Mouse (Mus musculus): ENCODE results near the gene Otulin.

Gene Otulin

DNA sequence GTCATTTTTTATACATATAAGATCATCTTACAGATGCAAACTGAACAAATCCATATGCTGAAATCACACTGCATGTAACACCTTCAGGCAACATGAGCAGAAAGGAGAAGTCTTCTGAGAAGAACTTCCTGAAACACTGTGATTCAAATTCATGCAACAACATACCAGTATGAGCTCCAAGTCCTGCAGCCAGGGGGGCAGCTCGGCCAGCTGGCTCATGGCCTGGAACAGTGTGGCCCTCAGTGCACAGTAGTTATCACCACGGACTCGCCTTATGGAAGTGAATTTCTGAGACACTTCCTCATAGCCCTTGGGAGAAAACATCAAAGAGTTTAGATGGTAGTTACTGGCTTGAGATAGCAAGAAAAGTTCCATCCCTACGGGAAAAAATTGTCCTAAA is 14.3 kb downstream of the Otulin start:
- WGBS = 41% methylated on average over 4 of the region's 4 CpGs

- WGBS = 86% methylated on average over 4 of the region's 4 CpGs
Observed at GRCm38 (mm10) chr15:27613255-27613654, 17.2 kb downstream of the Otulin start.

DNA sequence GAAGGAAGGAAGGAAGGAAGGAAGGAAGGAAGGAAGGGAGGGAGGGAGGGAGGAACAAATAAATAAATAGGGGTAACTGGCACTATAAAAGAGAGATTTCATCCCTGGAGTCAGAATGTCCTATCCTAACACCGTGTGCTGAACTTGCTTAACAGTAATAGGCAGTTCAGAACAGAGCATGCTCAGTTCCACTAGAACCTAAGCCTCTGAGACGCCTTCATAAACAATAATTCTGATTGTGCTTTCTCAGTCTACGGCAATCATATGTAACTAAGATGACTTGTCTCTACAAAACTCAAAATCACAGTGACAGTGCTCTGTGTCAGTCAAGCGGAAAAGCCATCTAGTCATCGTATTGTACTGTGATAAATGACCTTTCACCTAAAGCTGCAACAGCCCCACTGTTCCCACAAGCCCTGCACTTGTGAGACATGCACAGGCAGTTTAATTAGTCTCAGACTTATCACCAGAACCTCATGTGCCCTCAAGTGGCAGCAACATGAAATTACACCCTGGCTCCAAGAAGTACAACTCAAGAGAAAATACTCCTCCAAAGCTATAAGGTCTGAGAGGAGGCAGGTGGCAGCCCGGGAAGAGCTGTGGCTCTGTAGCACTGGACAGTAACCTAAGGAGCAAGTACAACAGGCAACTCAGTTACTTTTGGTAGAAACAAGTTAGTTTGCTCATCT is 17.8 kb downstream of the Otulin start:
- 30% methylated on average over 6 of the region's 6 CpGs for WGBS

- 73% methylated on average over 4 of the region's 4 CpGs for WGBS
Observed at GRCm38 (mm10) chr15:27609554-27609953, 20.9 kb downstream of the Otulin start.

DNA sequence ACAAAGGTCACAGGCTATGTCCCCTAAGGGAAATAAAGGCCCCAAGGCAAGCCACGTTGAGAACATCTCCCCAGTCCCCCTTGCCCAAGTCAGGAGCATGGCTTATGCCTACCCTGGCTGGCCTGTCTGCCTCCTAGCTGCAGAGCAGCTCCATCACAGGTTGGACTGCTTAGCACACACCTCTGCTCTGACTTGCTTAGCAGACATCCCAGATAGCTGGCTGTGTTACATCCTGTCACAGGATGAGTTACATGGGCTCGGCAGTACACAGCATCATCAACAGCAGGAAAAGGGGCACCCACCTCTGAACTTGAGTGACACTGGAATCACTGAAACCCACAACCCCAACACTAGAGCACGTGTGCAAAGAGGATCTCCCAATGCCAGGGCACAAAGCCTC is 25.2 kb downstream of the Otulin start:
- WGBS = 76% methylated on average over 3 of the region's 3 CpGs

DNA sequence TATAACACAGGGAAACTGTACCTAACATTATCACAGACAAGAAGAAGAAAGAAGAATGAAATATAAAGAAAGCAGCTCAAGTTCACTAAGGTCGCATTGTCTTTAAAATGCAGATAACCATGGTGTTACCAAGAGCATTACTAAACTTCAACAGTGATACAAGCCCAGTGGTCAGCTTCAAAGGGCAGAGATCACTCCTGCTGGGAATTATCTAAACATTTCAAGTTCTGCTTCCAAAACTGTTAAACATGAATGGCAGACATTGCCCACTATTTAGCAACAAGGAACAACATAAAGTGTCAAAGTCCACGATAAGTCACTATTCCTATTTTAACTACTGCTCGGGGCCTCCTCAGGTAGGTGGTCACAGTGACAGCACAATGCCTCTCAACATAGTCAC is 25.9 kb downstream of the Otulin start:
- WGBS = 86% methylated on average over 3 of the region's 3 CpGs

DNA sequence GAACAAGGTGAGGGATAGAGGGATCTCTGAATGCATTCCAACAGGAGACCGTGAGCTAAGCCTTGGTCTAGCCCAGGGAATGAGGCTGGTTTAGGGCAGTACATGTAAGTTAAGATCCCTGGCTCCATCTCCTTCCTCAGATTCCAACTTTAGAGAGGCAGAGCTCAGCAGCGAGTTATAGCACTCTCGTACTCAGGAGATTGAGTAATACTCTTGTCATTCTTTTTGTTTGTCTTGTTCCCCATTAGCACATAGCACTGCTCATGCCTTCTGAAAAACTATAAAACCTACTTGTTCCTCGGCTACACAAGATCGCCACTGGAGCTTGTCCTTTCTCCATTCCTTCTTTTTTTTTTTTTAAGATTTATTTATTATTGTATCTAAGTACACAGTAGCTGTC is 30.0 kb downstream of the Otulin start:
- WGBS = 88% methylated on average over 5 of the region's 5 CpGs

GRCm38 (mm10) chr15:27598786-27599385 is 31.6 kb downstream of the Otulin start:
- WGBS = 59% methylated on average over 13 of the region's 13 CpGs

- WGBS = 77% methylated on average over 4 of the region's 4 CpGs
Observed at GRCm38 (mm10) chr15:27597516-27597915, 33.0 kb downstream of the Otulin start.

GRCm38 (mm10) chr15:27596463-27597140 is 33.9 kb downstream of the Otulin start:
- WGBS = 12% methylated on average over 3 of the region's 3 CpGs

DNA sequence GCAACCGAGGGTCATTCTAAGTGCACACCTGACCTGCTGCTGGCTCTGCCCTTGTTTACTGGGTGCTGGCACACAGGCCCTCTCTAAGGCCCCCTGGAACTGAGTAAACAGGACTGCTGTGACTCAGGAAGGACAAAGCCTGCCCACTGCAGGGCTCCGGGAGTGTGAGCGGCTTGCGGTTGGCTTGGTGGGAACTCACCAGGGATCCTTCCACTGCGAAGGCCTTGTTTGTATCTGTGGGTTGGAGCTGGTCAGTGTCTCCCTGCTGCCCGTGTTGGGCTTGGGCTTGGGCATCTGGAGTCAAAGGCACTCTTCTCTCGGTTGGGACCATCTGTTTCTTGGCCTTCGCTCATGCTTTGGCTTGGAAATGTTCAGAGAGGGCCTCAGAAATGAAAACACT is 34.9 kb downstream of the Otulin start:
- WGBS = 33% methylated on average over 8 of the region's 8 CpGs

- WGBS = 53% methylated on average over 4 of the region's 4 CpGs
Observed at GRCm38 (mm10) chr15:27594973-27595372, 35.5 kb downstream of the Otulin start.

DNA sequence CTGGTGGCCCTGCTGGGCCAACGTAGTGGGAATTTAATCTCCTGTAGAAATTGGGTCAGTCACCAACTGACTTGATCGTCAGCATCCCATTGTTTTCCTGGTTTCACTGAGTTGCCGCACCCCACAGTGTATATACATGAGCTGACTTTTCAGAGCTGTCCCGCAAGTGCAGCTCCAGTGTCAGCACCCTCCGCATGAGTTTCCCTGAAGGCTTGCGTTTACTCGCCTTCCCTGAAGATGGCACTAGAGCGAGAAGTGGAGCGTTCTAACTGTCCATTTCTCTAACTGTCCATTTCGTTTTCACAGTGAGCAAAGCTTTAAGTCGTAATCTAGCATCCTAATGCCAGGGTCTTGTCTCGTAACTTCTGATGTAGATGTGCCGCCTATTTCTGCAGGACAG is 36.8 kb downstream of the Otulin start:
- WGBS = 59% methylated on average over 13 of the region's 13 CpGs

DNA sequence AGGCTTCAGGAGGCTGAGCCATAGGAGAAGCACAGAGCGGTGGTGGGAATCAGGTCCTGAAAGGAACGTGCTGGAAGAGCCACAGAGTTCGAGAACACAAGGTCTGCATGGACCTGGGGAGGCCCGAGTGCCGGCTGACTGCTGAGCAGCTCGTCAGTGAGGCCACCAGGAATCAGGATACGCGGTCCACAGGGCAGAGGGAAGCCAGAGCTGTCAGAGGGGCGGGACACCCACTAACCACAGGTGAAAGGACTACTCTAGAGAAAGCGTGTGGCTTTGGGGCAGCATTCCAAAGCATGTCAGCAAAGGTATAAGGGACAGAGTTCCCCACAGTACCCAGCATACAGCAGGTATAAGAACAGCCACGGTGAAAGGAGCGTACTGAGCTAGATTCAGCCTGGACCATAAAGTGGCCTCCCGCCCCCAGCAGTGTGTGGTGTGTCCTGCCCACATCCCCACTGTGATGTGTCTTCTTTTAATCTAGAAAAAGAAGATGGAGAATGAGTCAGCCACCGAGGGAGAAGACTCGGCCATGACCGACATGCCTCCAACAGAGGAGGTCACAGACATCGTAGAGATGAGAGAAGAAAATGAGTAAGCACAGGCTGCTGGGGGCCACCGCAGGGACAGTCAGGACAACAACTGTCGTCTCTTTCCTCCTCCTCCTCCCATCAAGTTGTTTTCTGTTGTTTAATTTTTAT is 37.7 kb downstream of the Otulin start:
- 62% methylated on average over 19 of the region's 19 CpGs for WGBS

GRCm38 (mm10) chr15:27590812-27591211 is 39.7 kb downstream of the Otulin start:
- WGBS = 92% methylated on average over 9 of the region's 9 CpGs

DNA sequence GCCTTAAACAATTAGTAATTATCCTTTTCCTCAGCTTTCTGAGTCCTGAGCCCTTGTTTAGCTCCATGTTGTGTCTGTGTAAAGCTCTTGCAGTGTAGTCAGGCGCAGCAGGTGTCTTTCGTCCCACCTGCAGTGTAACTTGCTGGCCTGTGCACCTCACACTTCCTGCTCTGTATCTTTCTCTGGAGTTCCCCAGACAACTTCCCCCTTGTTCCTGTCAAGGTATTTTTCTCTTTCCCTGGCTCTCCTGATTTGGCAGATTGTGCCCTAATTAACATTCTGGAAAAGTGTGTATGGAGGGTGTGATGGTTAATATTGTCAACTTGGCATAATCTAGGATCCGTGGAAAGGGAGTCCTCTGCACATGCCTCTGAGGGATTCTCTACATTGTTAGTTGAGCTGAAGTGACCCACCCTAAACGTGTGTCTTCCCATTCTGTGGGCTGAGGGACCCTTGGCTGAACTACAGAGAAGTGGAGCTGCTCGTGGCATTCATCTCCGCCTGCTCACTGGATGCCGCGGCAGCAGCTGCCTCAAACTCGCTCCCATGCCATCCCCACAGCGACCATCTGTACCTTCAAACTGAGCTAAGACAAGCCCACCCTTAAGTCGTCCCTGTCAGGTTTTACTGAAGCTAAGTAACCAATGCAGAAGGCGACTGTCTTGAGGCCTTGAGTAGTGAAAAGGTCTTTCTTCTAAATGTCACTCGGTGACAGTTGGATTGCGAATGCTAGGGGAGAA is 42.2 kb downstream of the Otulin start:
- WGBS = 37% methylated on average over 14 of the region's 14 CpGs

DNA sequence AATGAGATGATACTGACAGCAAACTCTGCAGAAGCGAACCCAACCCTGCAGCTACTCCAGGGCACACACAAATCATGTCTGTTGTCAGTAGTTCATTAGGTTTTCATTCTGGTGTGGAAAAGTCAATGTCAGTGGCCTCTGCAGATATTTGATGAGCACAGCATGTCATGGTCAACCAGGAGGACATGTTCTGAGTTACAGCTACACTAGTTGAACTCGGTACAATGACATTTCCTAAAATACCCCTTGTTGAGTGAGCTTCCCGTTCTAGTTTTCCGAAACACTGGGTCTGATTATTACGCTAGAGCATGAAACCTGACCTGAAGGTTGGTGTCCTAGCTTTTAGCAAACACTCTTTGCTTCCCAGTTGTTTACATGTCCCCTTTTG is 44.4 kb downstream of the Otulin start:
- WGBS = 84% methylated on average over 5 of the region's 5 CpGs

- 67% methylated on average over 4 of the region's 4 CpGs for WGBS
Observed at GRCm38 (mm10) chr15:27585466-27586092, 44.9 kb downstream of the Otulin start.

DNA sequence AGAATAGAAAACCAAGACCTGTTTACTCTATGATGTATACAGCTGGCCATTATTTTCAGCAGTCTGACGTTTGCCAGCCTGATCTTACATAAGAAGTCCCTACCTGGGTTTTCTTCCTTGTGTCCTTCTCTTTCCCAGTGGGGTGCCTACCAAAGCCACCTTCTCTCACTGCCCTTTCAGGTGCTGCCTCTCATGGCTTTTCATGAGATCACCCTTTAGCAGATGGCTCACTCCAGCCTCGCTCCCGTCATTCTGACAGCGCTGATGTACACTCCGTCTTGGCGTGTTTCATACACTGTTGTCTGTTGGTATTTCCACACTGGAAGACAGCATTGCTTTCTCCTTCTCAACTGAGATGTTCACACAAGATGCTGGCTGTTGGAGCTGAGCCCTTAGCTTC is 46.9 kb downstream of the Otulin start:
- 58% methylated on average over 6 of the region's 6 CpGs for WGBS

GRCm38 (mm10) chr15:27583042-27583441 is 47.5 kb downstream of the Otulin start:
- WGBS = 60% methylated on average over 4 of the region's 4 CpGs

GRCm38 (mm10) chr15:27582428-27582827 is 48.1 kb downstream of the Otulin start:
- 87% methylated on average over 3 of the region's 3 CpGs for WGBS
